Mouse (Mus musculus): Measurements from ENCODE around the gene Car6. TPM values are rescaled to one million over a fixed set of nuclear protein-coding genes. Genes with fewer than 3 reads are reported as not detected.

The Car6 gene
- total RNA-seq (2014; fragmentation: Nextera tagmentation) (not detected in 2 replicates), total RNA-seq (2017) (not detected in 2 replicates), polyA plus RNA-seq (2012) (not detected in 2 replicates)

DNA sequence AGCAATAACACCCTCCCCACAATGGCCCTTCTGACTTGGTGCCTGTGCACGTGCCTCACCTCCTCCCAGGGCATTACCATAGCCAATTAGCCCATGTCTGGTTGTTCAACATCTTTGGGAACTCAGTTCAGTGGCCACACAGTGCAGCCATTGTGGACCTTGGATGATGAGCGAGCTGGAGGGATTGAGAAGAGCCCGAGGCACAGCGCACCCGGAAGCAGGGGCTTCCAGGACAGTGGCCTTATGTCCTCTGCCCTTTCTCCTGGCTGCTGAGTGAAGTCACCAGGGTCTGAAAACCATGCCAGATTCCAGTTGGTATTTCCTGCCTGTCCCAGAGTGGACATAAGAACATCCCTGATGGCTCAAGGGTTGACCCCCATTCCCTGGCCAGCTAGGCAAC lies at the start of gene Car6:
Gene Car6, minus strand, starts transcription at position 101 of the 400 bp plus-strand sequence.
- TF ChIP-seq CTCF (IDR thresholded peaks at IDR 0.05; ENCODE audit: low read depth, low read length): no peak
- no peak for TF ChIP-seq POLR2AphosphoS5 (IDR thresholded peaks at IDR 0.05; ENCODE audit: insufficient replicate concordance, low read depth, low read length)
- TF ChIP-seq TAL1 (conservative IDR thresholded peaks at IDR 0.05; ENCODE audit: low read depth, low read length): no peak
- TF ChIP-seq GATA1 (IDR thresholded peaks at IDR 0.05; ENCODE audit: borderline replicate concordance, low read length): no peak
- no peak for ATAC-seq (ENCODE audit: extremely low read depth, insufficient number of reproducible peaks, low FRiP score, poor library complexity, severe bottlenecking)

DNA sequence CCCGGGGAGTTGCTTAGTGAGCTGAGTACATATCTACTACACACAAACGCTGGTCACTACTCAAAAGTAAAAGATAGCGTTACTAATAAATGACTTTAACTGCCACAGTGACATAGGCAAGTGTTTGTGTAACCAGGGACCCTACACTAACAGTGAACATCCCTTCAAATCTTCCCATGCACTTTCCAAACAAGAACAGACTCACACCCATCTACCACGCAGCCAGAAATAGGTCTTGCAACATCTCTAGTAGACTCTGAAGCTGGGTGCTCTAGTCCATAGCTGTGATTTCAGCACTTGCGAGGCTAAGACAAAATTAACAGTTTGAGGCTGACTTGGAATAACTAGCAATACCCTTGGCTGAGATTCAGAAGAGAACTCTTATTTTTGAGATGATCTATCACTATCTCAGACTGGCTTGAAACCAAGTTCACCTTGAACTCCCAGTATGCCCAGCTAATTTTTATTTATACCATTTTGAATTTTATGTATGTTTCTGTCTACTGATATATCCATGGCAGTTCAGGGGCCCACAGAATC lies 48.7 kb upstream of the Car6 start:
- H3K4me1 ChIP-seq (ENCODE audit: insufficient read depth, low read depth, low read length): peaks cover 27% of the 10 kb centered on the region
- TF ChIP-seq POLR2AphosphoS5 (IDR thresholded peaks at IDR 0.05; ENCODE audit: insufficient replicate concordance, low read depth, low read length): 0 out of 2 replicates have a peak, but pooled peaks have one; percentile 18
- TF ChIP-seq CTCF (IDR thresholded peaks at IDR 0.05; ENCODE audit: low read depth, low read length): no peak
- H3K9me3 ChIP-seq (replicated peaks): no peaks in the 10 kb centered on the region
- H3K4me3 ChIP-seq (ENCODE audit: low read depth, low read length): no peak overlapping the region
- H3K36me3 ChIP-seq (replicated peaks): peaks cover 86% of the 10 kb centered on the region
- DNase-seq (ENCODE audit: low spot score) (no peak), ATAC-seq (ENCODE audit: extremely low read depth, insufficient number of reproducible peaks, low FRiP score, poor library complexity, severe bottlenecking) (no peak)
- H3K27me3 ChIP-seq (ENCODE audit: insufficient read depth, low read length): no peaks in the 10 kb centered on the region

More for the DNA sequence above, at the start of gene Car6:
- Histone ChIP-seq H3K9me3 (replicated peaks) (no peaks in the 10 kb centered on the region), H3K4me3 (ENCODE audit: low read depth, low read length) (no peak within 1 kb of the TSS), H3K4me1 (ENCODE audit: insufficient read depth, low read depth, low read length) (peaks cover 13% of the 10 kb centered on the region; the same call in 1 of the 2 replicates), H3K27me3 (ENCODE audit: insufficient read depth, low read length) (peaks cover 81% of the 10 kb centered on the region), H3K36me3 (replicated peaks) (no peaks in the 10 kb centered on the region)
- DNase-seq (ENCODE audit: low spot score): no peak

DNA sequence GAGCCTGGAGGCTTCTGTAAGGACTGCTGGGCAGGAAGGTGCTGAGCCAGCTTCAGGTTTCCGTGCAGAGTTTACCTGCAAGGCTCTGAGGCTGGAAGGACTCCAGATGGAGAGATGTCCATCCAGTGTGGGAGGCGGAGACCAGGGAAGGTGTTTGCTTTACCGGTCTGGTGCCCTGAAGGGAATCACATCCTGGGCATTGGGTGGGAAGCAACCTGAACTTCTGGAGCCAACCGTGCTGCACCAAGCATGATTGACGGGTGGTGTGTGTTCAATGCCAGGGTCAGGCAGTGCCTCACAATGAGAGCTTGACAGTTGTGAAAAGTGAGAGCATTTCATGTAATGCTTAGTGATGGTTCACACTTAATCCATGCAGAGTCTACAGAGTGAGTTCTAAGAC lies 47.8 kb upstream of the Car6 start:
- H3K36me3 ChIP-seq (replicated peaks): peaks cover 90% of the 10 kb centered on the region
- DNase-seq (ENCODE audit: low spot score) (no peak), ATAC-seq (ENCODE audit: extremely low read depth, insufficient number of reproducible peaks, low FRiP score, poor library complexity, severe bottlenecking) (no peak)
- no peak for TF ChIP-seq GATA2 (IDR thresholded peaks at IDR 0.05; ENCODE audit: borderline replicate concordance, low read depth, low read length)
- no peak for TF ChIP-seq GATA1 (IDR thresholded peaks at IDR 0.05; ENCODE audit: borderline replicate concordance, low read length)
- TF ChIP-seq POLR2AphosphoS5 (IDR thresholded peaks at IDR 0.05; ENCODE audit: insufficient replicate concordance, low read depth, low read length): no peak; the same call in 1 of the 2 replicates
- TF ChIP-seq TAL1 (conservative IDR thresholded peaks at IDR 0.05; ENCODE audit: low read depth, low read length): no peak
- no peak for TF ChIP-seq CTCF (IDR thresholded peaks at IDR 0.05; ENCODE audit: low read depth, low read length)
- peaks cover 35% of the 10 kb centered on the region for H3K4me1 ChIP-seq (ENCODE audit: insufficient read depth, low read depth, low read length)
- no peak overlapping the region for H3K4me3 ChIP-seq (ENCODE audit: low read depth, low read length)
- H3K27me3 ChIP-seq (ENCODE audit: insufficient read depth, low read length): no peaks in the 10 kb centered on the region
- no peaks in the 10 kb centered on the region for H3K9me3 ChIP-seq (replicated peaks)

DNA sequence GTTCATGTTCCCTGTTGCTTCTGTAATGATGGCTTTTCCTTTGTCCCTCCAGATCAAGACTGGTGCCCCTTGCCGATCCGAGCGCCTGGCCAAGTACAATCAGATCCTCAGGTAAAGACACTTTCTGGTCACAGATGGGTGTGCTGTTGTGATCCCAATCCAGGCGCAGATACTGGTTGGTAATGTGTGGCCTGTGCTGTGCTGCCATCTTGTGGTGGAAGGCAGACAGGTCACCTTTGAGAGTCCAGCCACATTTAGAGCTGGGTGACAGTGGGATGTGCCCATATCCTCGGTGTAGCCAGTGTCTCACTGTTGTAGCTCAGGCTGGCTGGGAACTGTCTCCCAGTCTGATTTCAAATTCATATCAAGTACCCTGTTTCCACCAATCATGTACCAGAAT lies 46.9 kb upstream of the Car6 start:
- H3K36me3 ChIP-seq (replicated peaks): peaks cover 96% of the 10 kb centered on the region
- no peaks in the 10 kb centered on the region for H3K9me3 ChIP-seq (replicated peaks)
- H3K4me1 ChIP-seq (ENCODE audit: insufficient read depth, low read depth, low read length): peaks cover 45% of the 10 kb centered on the region
- H3K4me3 ChIP-seq (ENCODE audit: low read depth, low read length): no peak overlapping the region
- H3K27me3 ChIP-seq (ENCODE audit: insufficient read depth, low read length): no peaks in the 10 kb centered on the region
- TF ChIP-seq CTCF (IDR thresholded peaks at IDR 0.05; ENCODE audit: low read depth, low read length) (peak; percentile 91), TAL1 (conservative IDR thresholded peaks at IDR 0.05; ENCODE audit: low read depth, low read length) (no peak), POLR2AphosphoS5 (IDR thresholded peaks at IDR 0.05; ENCODE audit: insufficient replicate concordance, low read depth, low read length) (no peak)
- DNase-seq (ENCODE audit: low spot score): peak; percentile 54
- ATAC-seq (ENCODE audit: extremely low read depth, insufficient number of reproducible peaks, low FRiP score, poor library complexity, severe bottlenecking): peak; percentile 56; the same call in 1 of the 2 replicates

DNA sequence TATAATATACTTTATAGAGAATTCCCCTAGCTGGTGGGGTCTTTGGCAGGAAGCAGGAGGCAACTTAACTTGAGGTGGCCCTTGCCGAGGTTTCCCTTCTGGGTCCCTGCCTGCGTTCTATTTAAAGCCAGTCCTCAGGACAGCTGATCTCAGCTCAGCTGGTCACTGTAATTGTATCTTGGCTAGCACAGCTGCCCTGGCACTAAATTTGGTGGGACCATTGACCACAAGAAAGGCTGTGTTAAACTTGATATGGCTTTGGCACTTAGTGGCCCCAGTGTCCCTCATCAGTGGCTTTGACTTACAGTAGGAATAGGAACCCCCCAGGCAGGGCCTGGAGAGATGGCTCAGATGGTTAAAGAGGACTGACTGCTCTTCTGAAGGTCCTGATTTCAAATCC lies 44.7 kb upstream of the Car6 start:
- DNase-seq (ENCODE audit: low spot score): no peak
- no peak overlapping the region for H3K4me3 ChIP-seq (ENCODE audit: low read depth, low read length)
- TF ChIP-seq CTCF (IDR thresholded peaks at IDR 0.05; ENCODE audit: low read depth, low read length): no peak
- H3K4me1 ChIP-seq (ENCODE audit: insufficient read depth, low read depth, low read length): peaks cover 66% of the 10 kb centered on the region
- peaks cover 98% of the 10 kb centered on the region for H3K36me3 ChIP-seq (replicated peaks)
- H3K27me3 ChIP-seq (ENCODE audit: insufficient read depth, low read length): no peaks in the 10 kb centered on the region
- ATAC-seq (ENCODE audit: extremely low read depth, insufficient number of reproducible peaks, low FRiP score, poor library complexity, severe bottlenecking): no peak
- no peaks in the 10 kb centered on the region for H3K9me3 ChIP-seq (replicated peaks)

DNA sequence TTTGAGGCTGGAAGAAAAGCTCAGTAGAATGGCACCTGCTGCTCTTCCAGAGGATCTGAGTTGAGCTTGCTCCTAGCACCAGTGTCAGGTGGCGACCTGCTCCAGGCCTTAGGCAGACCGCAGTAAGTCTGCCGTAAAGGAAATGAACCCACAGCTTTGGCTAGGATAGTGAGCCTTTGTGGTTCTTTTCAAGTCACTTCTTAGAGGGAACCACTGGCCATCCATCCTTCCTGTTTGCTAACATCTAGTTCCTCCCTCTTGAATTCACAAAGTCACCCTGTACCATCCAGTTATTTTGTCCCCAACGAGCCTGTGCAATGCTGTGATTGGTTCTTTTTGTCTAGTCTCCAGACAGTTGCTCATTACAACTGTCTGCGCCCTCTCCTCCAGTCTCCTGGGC lies 41.6 kb upstream of the Car6 start:
- DNase-seq (ENCODE audit: low spot score) (no peak), ATAC-seq (ENCODE audit: extremely low read depth, insufficient number of reproducible peaks, low FRiP score, poor library complexity, severe bottlenecking) (no peak)
- no peak for TF ChIP-seq CTCF (IDR thresholded peaks at IDR 0.05; ENCODE audit: low read depth, low read length)
- no peak for TF ChIP-seq POLR2AphosphoS5 (IDR thresholded peaks at IDR 0.05; ENCODE audit: insufficient replicate concordance, low read depth, low read length)
- TF ChIP-seq GATA2 (IDR thresholded peaks at IDR 0.05; ENCODE audit: borderline replicate concordance, low read depth, low read length): no peak
- no peak for TF ChIP-seq TAL1 (conservative IDR thresholded peaks at IDR 0.05; ENCODE audit: low read depth, low read length)
- TF ChIP-seq GATA1 (IDR thresholded peaks at IDR 0.05; ENCODE audit: borderline replicate concordance, low read length): no peak
- H3K4me3 ChIP-seq (ENCODE audit: low read depth, low read length): peak overlapping the region; percentile 68; the same call in 1 of the 2 replicates
- H3K9me3 ChIP-seq (replicated peaks): no peaks in the 10 kb centered on the region
- no peaks in the 10 kb centered on the region for H3K27me3 ChIP-seq (ENCODE audit: insufficient read depth, low read length)
- H3K36me3 ChIP-seq (replicated peaks): peaks cover 95% of the 10 kb centered on the region
- peaks cover 80% of the 10 kb centered on the region for H3K4me1 ChIP-seq (ENCODE audit: insufficient read depth, low read depth, low read length)

DNA sequence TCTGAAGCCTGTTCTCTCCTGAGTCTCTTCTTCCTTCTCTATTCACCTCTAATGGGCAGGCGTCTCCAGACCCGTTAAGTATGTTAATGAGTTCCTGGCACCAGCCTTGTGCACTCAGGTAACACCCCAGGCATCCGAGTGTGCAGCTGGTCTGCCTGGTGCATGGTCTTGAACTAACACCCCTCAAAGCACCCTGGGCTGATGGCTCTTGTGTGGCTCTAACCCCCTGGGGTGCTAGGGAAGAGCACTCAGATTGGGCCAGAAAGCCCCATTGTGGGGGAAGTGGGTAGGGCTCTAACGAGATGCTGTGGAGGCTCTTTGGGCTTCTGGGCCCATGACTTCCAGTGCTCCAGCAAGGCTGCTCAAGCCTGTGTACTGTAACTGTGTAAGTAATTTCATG lies 40.6 kb upstream of the Car6 start:
- H3K36me3 ChIP-seq (replicated peaks): peaks cover 86% of the 10 kb centered on the region
- DNase-seq (ENCODE audit: low spot score) (no peak), ATAC-seq (ENCODE audit: extremely low read depth, insufficient number of reproducible peaks, low FRiP score, poor library complexity, severe bottlenecking) (no peak)
- H3K27me3 ChIP-seq (ENCODE audit: insufficient read depth, low read length): no peaks in the 10 kb centered on the region
- H3K4me3 ChIP-seq (ENCODE audit: low read depth, low read length): peak overlapping the region; percentile 68; the same call in 1 of the 2 replicates
- peaks cover 73% of the 10 kb centered on the region for H3K4me1 ChIP-seq (ENCODE audit: insufficient read depth, low read depth, low read length)
- H3K9me3 ChIP-seq (replicated peaks): no peaks in the 10 kb centered on the region
- TF ChIP-seq CTCF (IDR thresholded peaks at IDR 0.05; ENCODE audit: low read depth, low read length) (no peak), TAL1 (conservative IDR thresholded peaks at IDR 0.05; ENCODE audit: low read depth, low read length) (no peak), GATA2 (IDR thresholded peaks at IDR 0.05; ENCODE audit: borderline replicate concordance, low read depth, low read length) (no peak), POLR2AphosphoS5 (IDR thresholded peaks at IDR 0.05; ENCODE audit: insufficient replicate concordance, low read depth, low read length) (no peak), GATA1 (IDR thresholded peaks at IDR 0.05; ENCODE audit: borderline replicate concordance, low read length) (no peak)

Measured in G1E (cell line).